Mouse (Mus musculus) CD4-positive, CD25-positive, alpha-beta regulatory T cell, adult 2 months (primary cell): ENCODE data around the gene E130308A19Rik.
A peak's percentile ranks its signal among the peaks of the same experiment; 100 is the strongest.

Experiments used
- DNase-seq: peaks from one replicate; pipeline ENCODE4 v3.0.0-alpha.2; 2012; ENCODE audit warnings: low read depth, low spot score

The E130308A19Rik gene

GRCm38 (mm10) chr4:59727187-59727877 lies 101.3 kb downstream of the E130308A19Rik start:
- DNase-seq = no peak

DNA sequence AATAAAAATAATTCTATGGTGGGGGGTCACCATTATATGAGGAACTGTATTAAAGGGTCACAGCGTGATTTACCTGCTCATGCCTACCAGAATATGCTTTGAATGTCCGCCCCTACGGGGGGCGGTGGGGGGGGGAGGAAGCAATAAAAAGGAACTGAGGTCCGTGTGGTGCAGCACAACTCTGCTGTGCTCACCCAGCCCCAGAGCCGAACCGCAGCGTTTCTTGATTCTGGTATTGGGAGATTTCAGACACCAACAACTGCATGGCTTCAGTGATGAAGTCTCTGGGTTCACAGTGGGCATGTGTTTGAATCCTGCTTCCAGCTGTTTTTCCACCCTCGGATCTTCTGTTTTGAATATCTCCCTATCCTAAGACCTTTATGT lies 101.9 kb downstream of the E130308A19Rik start:
- no peak for DNase-seq

DNA sequence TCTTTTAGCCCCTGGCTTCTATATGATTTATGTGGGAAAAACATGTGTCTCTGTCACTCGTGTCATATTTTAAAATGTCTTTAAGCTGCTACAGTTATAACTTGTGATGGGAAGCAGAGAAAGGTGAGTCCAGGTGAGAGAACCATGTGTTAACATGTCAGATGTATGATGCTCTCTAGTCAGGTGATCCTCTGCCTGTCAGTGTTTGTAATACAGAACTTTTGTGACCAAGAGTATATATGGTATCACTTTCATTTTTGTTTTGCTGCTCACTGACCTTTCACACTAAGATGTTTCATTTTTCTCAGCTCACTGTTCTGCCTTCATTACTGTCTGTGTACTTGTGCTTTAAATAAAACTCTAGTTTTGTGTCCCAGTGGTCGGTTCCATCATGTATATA lies 102.8 kb downstream of the E130308A19Rik start:
- DNase-seq = peak; percentile 4

DNA sequence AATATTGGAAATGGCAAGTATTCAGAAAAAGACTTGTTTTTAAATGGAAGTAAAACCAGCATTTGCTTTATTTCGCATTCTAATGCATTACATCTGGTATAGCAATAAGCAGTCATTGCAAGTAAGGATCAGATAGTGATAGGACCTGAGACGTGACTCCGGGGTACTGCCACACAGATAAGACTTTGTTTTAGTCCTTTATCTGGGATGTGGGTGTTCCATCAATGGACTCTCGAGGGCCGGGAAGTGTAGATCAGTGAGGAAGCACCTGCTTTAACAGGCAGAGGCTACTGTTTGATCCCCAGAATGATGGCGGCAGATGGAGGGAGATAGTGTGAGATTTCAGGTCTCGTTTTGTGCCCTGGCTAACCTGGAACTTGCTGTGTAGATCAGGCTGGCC lies 105.5 kb downstream of the E130308A19Rik start:
- DNase-seq = no peak

- DNase-seq = no peak
Observed at GRCm38 (mm10) chr4:59739321-59739720, 113.3 kb downstream of the E130308A19Rik start.

GRCm38 (mm10) chr4:59739882-59740281 lies 113.9 kb downstream of the E130308A19Rik start:
- DNase-seq = no peak

GRCm38 (mm10) chr4:59753491-59754140 lies 127.6 kb downstream of the E130308A19Rik start:
- DNase-seq = no peak

GRCm38 (mm10) chr4:59756332-59757082 lies 130.5 kb downstream of the E130308A19Rik start:
- no peak for DNase-seq

DNA sequence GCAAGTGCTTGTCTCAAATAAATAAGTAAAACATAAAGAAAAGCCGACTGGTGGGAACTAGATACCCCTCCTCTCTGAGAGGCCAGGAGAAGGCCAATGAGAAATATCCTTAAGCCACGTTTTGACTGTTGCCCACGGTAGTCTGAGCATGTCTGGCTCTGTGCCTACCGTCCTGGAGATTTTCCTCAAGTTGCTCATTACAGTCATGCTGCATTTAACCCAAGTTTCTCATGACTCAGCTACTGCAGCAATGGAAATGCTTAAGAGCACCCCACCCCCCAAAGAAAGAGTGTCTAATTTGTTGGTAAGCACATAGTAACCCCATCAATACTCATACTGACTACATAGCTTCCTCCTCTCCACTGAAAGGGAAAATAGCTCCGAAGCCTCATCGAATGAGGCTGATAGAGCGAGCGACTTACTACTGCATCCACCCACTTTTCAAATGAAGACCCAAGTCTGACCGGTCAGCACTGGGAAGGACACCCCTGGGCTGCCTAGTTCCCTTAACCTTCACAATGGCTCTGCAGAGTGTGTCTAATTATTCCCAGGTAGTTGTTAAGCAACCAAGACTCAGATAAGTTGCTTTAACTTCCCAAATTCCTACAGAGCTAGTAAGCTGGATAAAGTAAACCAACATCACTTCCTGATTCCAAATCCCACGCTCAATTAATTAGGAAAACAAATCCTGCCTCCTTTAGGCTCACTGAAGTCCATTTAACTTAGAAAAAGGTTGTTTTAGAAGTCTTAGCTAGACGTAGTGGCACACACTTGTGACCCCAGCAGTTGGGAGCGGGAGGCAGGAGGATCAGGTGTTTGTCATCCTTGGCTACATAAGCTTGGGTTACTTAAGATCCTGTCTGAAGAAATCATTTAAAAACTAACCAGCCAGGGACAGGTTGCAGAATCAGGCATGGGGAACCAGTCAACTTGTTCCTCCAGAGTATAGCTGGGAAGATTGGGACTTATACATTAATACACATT lies 131.7 kb downstream of the E130308A19Rik start:
- DNase-seq = no peak

- peak; percentile 16 for DNase-seq
Observed at GRCm38 (mm10) chr4:59760016-59760415, 134.0 kb downstream of the E130308A19Rik start.

DNA sequence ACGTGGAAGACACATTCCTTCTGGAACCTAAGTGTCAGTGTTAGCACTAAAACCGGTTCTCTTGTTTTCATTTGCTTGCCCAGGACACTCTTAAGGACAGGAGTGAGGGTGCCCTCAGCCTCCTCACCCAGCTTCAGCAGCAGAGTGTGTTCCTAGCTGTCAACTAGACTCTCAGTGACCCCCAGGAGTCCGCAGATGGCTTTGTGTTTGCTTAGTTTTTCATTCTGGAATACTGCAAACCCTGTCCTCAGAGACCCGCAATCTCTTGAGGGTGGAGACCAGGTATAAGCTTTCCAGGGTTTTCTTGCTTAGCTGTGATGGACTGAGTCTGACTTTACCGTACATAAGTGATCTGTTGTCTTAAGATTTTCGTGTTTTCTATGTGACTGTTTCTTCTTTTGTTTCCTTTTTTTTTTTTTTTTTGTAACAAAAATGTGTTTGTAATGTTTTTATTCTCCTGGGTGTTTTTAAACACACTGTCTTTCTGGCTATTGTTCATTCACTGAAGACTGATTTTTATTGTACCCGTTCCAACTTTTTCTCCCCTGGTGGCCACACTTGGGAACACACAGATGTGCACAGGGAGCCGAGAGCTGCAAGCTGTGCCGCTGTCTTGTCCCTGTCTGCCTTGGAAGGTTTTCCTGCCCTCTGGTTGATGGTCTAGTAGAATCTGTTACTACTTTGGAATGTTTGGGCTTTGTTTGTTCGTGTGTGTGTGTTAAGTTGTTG lies 134.8 kb downstream of the E130308A19Rik start:
- DNase-seq = peak; percentile 40

- no peak for DNase-seq
Observed at GRCm38 (mm10) chr4:59761365-59761729, 135.3 kb downstream of the E130308A19Rik start.

DNA sequence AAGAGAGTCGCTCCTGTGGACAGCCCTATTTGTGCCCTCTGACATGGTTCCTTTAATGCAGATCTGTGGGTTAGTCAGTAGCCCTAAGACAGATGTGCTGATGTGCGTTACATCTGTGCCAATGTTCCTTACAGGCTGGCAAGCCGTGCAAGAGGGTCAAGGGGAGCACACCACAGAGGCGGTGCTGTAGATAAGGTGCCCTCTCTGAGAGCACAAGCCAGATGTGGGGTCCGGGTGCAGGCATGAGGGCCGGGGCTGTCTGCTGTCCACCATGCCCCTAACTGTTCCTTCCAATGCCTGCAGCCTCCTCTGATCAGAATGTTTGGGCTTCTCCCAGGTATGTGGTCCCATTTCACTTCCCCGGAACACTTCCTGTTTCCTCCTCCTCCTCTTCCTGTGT lies 138.9 kb downstream of the E130308A19Rik start:
- no peak for DNase-seq

DNA sequence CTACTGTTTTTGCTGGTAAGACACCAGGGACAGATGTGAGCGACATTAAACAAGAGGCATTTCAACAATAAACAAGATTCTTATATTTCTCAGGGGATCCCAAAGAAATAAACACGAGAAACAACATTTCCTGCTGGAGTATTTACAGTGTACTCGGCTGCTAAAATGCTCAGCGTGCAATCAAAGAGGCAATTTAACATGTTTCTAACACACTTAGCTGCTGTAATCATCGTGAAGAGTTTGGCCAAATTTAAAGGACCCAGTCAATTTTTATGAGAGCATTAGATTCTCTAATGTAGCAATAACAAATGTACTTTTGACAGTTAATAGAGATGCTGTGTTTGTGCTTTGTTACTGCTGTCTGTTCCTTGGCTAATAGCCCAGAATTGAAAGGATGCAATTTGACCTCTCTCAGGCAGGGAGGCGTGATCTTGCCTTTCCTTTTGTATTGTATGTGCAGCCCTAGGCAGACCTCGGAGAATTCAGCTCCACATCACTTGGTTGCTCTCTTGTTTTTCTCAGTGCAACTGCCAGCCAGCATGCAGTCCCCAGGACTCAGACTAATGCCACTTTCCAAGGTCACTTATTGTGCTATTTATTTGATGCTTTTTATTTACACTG lies 139.5 kb downstream of the E130308A19Rik start:
- no peak for DNase-seq

- no peak for DNase-seq
Observed at GRCm38 (mm10) chr4:59767717-59768116, 141.7 kb downstream of the E130308A19Rik start.

GRCm38 (mm10) chr4:59772171-59772879 lies 146.3 kb downstream of the E130308A19Rik start:
- DNase-seq = no peak

DNA sequence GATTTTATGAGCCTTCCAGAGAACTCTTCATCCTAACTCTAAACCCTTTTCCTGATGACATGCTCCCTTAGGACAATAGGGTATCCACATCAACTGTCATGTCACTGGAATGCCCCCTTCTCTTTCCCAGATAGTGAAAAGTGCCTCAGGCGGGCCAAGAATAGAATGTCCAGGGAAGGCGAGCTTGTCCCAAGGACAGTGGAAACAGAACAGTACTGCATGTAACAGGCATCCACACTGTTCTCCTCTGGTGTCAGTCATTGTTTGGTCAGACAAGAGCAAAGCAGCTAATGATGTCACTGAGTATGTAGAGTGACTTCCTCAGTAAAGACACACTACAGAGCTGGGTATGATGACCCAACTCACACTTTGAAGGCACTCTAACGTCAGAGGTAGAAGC lies 151.8 kb downstream of the E130308A19Rik start:
- DNase-seq = no peak

DNA sequence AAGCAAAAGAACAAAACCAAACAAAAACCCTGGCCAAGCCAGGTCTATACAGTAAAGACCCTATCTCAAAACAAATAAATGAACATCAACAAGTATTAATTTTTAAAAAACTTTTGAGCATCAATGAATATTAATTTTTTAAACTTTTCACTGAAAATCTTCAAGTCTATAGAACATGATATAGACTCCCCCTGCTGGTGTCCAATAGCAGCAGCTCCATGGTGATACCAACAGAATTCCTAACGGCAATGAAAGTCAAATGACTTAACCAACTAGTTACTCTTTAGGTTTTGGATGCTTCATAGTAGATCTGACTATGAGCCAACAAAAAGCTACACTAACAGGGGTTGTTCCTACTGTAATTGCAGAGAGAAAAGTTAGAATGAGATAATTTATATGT lies 154.6 kb downstream of the E130308A19Rik start:
- peak; percentile 36 for DNase-seq

DNA sequence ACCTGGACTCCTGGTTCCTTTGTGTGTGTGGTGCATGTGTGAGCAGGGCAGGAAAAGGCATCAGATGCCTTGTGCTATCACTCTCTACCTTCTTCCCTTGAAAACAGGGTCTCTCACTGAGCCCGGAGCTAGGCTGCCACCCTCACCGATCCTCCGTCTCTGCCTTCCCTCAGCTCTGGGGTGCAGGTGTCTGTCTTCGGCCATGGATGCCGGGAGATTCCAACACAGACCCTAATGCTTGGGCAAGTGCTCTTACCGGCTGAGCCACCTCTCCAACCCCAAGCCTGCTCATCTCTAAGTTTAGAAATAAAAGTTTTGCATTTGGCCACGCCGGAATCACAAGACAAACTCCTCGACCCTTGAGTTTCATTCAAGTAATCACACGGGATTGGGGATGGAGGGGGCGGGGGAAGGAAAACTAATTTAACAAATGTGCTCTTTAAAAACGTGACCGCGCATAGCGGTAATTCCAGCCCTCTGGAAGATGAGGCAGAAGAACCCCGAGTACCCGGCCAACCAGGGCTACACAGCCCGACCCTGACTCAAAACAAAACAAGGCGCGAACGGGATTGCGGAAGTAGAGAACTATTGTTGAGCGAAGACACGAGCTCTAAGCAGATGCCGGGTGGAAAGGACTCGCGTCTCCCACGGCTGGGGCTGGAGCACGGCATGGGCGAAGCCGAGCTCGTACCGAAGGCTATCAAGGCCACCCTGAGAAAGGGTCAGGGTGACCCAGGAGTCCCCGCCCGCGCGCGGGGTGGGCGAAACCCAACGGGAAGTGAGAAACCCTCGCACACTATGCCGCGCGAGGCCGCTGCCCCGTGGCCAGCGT lies 157.1 kb downstream of the E130308A19Rik start:
- DNase-seq = peak; percentile 18
